Mouse (Mus musculus): ENCODE measurements around the gene Plekhh2. TPM values are rescaled to one million over a fixed set of nuclear protein-coding genes. Genes with fewer than 3 reads are reported as not detected.

The Plekhh2 gene
- polyA plus RNA-seq, 1 experiment from 2014 or later, result 3.4 TPM

DNA sequence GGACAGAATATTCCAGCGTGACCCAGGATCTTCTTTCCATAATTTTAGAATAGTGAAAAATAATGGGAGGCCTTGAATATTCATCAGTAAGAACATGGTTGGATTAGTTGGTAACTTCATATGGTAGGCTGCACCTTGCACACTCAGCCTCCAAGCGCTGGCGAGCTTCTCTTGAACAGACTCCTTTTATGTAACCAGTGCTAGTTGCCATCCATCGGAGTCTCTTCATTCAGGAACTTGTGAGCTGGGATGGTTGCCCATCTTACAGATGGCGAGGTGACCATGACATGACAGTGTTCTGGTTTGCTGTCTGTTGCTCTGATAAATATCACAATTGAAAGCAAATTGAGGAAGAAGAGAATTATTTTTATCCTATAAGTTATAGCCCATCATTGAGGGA lies 90.1 kb downstream of the Plekhh2 start:
- ATAC-seq (ENCODE audit: low FRiP score, low TSS enrichment), result no peak
- WGBS, result 91% methylated on average over 5 of the region's 5 CpGs
- no peaks in the 10 kb centered on the region for H3K36me3 ChIP-seq (ENCODE audit: control insufficient read depth, insufficient read depth, low read length)
- no peak overlapping the region for H3K4me3 ChIP-seq (replicated peaks; ENCODE audit: low read depth, low read length)
- no peaks in the 10 kb centered on the region for H3K27me3 ChIP-seq (ENCODE audit: control insufficient read depth, insufficient read depth, low read length)
- DNase-seq, result no peak
- no peak overlapping the region for H3K27ac ChIP-seq (replicated peaks; ENCODE audit: low read depth, low read length)
- no peak overlapping the region for H3K4me2 ChIP-seq (ENCODE audit: low read length)
- H3K9me3 ChIP-seq (ENCODE audit: control insufficient read depth, low read length), result no peaks in the 10 kb centered on the region
- H3K4me1 ChIP-seq (ENCODE audit: control insufficient read depth, insufficient read depth, low read length), result 0 out of 2 replicates have a peak, but pooled peaks cover under 1% of the 10 kb centered on the region
- no peak overlapping the region for H3K9ac ChIP-seq (replicated peaks; ENCODE audit: low read length)

- H3K27ac ChIP-seq (replicated peaks; ENCODE audit: low read depth, low read length), result no peak overlapping the region
These were observed 91.5 kb downstream of the Plekhh2 start for GRCm38 (mm10) chr17:84603202-84603627.

GRCm38 (mm10) chr17:84603709-84604420 lies 92.2 kb downstream of the Plekhh2 start:
- Histone ChIP-seq H3K36me3 (ENCODE audit: control insufficient read depth, insufficient read depth, low read length) (no peaks in the 10 kb centered on the region), H3K4me1 (ENCODE audit: control insufficient read depth, insufficient read depth, low read length) (no peaks in the 10 kb centered on the region), H3K9ac (replicated peaks; ENCODE audit: low read length) (no peak overlapping the region), H3K4me2 (ENCODE audit: low read length) (no peak overlapping the region), H3K9me3 (ENCODE audit: control insufficient read depth, low read length) (no peaks in the 10 kb centered on the region), H3K4me3 (replicated peaks; ENCODE audit: low read depth, low read length) (no peak overlapping the region), H3K27me3 (ENCODE audit: control insufficient read depth, insufficient read depth, low read length) (no peaks in the 10 kb centered on the region), H3K27ac (replicated peaks; ENCODE audit: low read depth, low read length) (no peak overlapping the region)
- ATAC-seq (ENCODE audit: low FRiP score, low TSS enrichment) (no peak), DNase-seq (no peak)
- WGBS, result 92% methylated on average over 10 of the region's 10 CpGs

More at GRCm38 (mm10) chr17:84603202-84603627, 91.5 kb downstream of the Plekhh2 start:
- Histone ChIP-seq H3K9me3 (ENCODE audit: control insufficient read depth, low read length) (no peaks in the 10 kb centered on the region), H3K9ac (replicated peaks; ENCODE audit: low read length) (no peak overlapping the region), H3K36me3 (ENCODE audit: control insufficient read depth, insufficient read depth, low read length) (no peaks in the 10 kb centered on the region), H3K27me3 (ENCODE audit: control insufficient read depth, insufficient read depth, low read length) (no peaks in the 10 kb centered on the region), H3K4me2 (ENCODE audit: low read length) (no peak overlapping the region), H3K4me1 (ENCODE audit: control insufficient read depth, insufficient read depth, low read length) (no peaks in the 10 kb centered on the region), H3K4me3 (replicated peaks; ENCODE audit: low read depth, low read length) (no peak overlapping the region)
- 79% methylated on average over 9 of the region's 9 CpGs for WGBS
- DNase-seq (no peak), ATAC-seq (ENCODE audit: low FRiP score, low TSS enrichment) (no peak)

DNA sequence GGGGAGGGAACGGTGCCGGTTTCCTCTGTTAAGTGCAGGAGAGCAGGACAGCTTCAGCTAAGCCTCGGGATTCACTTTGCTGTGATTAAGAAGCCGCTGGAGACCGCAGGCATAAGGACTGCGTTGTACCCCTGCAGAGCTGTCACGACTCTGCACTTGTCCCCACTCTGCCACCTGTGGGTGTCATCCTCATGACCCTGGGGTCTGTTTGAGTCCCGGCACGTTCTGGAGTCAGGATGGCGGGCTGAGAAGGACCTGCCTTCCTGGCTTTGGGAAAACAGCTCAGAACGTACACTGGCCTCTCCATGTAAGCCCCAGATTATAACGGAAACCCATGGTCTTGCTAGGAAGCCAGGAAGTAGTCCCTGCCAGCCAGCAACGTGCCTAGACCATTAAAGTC lies 95.3 kb downstream of the Plekhh2 start:
- Histone ChIP-seq H3K4me3 (replicated peaks; ENCODE audit: low read depth, low read length) (no peak overlapping the region), H3K27me3 (ENCODE audit: control insufficient read depth, insufficient read depth, low read length) (no peaks in the 10 kb centered on the region), H3K27ac (replicated peaks; ENCODE audit: low read depth, low read length) (no peak overlapping the region), H3K4me1 (ENCODE audit: control insufficient read depth, insufficient read depth, low read length) (no peaks in the 10 kb centered on the region), H3K9me3 (ENCODE audit: control insufficient read depth, low read length) (no peaks in the 10 kb centered on the region), H3K4me2 (ENCODE audit: low read length) (no peak overlapping the region), H3K36me3 (ENCODE audit: control insufficient read depth, insufficient read depth, low read length) (no peaks in the 10 kb centered on the region), H3K9ac (replicated peaks; ENCODE audit: low read length) (no peak overlapping the region)
- WGBS, result 55% methylated on average over 13 of the region's 13 CpGs
- ATAC-seq (ENCODE audit: low FRiP score, low TSS enrichment), result no peak
- no peak for DNase-seq

GRCm38 (mm10) chr17:84607617-84608016 lies 95.9 kb downstream of the Plekhh2 start:
- Histone ChIP-seq H3K4me3 (replicated peaks; ENCODE audit: low read depth, low read length) (no peak overlapping the region), H3K27me3 (ENCODE audit: control insufficient read depth, insufficient read depth, low read length) (no peaks in the 10 kb centered on the region), H3K4me1 (ENCODE audit: control insufficient read depth, insufficient read depth, low read length) (no peaks in the 10 kb centered on the region), H3K4me2 (ENCODE audit: low read length) (no peak overlapping the region), H3K9ac (replicated peaks; ENCODE audit: low read length) (no peak overlapping the region), H3K36me3 (ENCODE audit: control insufficient read depth, insufficient read depth, low read length) (no peaks in the 10 kb centered on the region), H3K9me3 (ENCODE audit: control insufficient read depth, low read length) (no peaks in the 10 kb centered on the region), H3K27ac (replicated peaks; ENCODE audit: low read depth, low read length) (no peak overlapping the region)
- no peak for ATAC-seq (ENCODE audit: low FRiP score, low TSS enrichment)
- 68% methylated on average over 5 of the region's 5 CpGs for WGBS
- DNase-seq, result no peak

DNA sequence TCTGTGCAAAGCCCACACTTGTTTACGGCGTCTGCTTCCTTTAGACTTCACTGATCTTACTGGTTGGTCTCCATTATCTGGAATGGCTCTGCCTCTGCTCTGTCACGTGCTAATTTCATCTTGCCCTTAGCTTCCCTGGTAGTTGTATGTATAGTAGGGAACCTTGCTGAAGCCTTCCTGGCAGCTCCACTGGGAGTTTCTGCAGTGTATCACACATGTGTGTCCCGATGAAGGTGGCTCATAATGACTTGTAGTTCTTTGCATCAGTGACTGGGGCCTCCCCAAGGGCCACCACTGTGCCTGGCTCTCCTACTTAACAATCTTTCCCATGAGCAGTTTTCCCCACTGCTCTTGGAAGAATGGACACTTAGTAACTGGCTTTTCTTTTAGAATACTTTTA lies 96.9 kb downstream of the Plekhh2 start:
- ATAC-seq (ENCODE audit: low FRiP score, low TSS enrichment) (no peak), DNase-seq (no peak)
- Histone ChIP-seq H3K27ac (replicated peaks; ENCODE audit: low read depth, low read length) (no peak overlapping the region), H3K9me3 (ENCODE audit: control insufficient read depth, low read length) (no peaks in the 10 kb centered on the region), H3K36me3 (ENCODE audit: control insufficient read depth, insufficient read depth, low read length) (no peaks in the 10 kb centered on the region), H3K9ac (replicated peaks; ENCODE audit: low read length) (no peak overlapping the region), H3K4me2 (ENCODE audit: low read length) (no peak overlapping the region), H3K27me3 (ENCODE audit: control insufficient read depth, insufficient read depth, low read length) (no peaks in the 10 kb centered on the region), H3K4me3 (replicated peaks; ENCODE audit: low read depth, low read length) (no peak overlapping the region), H3K4me1 (ENCODE audit: control insufficient read depth, insufficient read depth, low read length) (no peaks in the 10 kb centered on the region)
- 81% methylated on average over 4 of the region's 4 CpGs for WGBS

- ATAC-seq (ENCODE audit: low FRiP score, low TSS enrichment), result no peak
- no peaks in the 10 kb centered on the region for H3K36me3 ChIP-seq (ENCODE audit: control insufficient read depth, insufficient read depth, low read length)
- H3K27me3 ChIP-seq (ENCODE audit: control insufficient read depth, insufficient read depth, low read length), result no peaks in the 10 kb centered on the region
- 88% methylated on average over 9 of the region's 9 CpGs for WGBS
- no peaks in the 10 kb centered on the region for H3K9me3 ChIP-seq (ENCODE audit: control insufficient read depth, low read length)
- no peak overlapping the region for H3K4me2 ChIP-seq (ENCODE audit: low read length)
- no peak overlapping the region for H3K9ac ChIP-seq (replicated peaks; ENCODE audit: low read length)
- no peak overlapping the region for H3K4me3 ChIP-seq (replicated peaks; ENCODE audit: low read depth, low read length)
- DNase-seq, result no peak
- no peak overlapping the region for H3K27ac ChIP-seq (replicated peaks; ENCODE audit: low read depth, low read length)
- no peaks in the 10 kb centered on the region for H3K4me1 ChIP-seq (ENCODE audit: control insufficient read depth, insufficient read depth, low read length)
These were observed 99.8 kb downstream of the Plekhh2 start for GRCm38 (mm10) chr17:84611500-84611899.

DNA sequence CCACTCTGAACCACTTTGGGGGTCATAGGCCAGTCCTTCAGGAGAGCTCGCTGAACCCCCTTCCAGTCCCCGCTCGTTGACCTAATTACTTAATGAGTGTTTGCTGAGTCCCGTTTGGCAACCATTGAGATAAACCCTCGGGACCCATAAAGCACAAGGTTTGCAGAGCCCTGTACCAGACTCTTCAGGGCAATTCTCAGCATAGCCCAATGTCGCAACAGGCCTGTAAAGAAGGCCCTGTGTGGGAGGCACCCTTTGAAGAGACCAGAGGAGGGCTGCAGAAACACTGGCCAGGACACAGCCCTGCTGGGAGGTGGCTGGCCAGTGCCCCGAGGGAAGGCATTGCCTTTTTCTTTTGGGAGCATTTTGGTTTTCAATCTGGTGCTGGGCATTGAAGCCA lies 100.3 kb downstream of the Plekhh2 start:
- WGBS, result 87% methylated on average over 7 of the region's 7 CpGs
- Histone ChIP-seq H3K27me3 (ENCODE audit: control insufficient read depth, insufficient read depth, low read length) (no peaks in the 10 kb centered on the region), H3K4me3 (replicated peaks; ENCODE audit: low read depth, low read length) (no peak overlapping the region), H3K9me3 (ENCODE audit: control insufficient read depth, low read length) (no peaks in the 10 kb centered on the region), H3K36me3 (ENCODE audit: control insufficient read depth, insufficient read depth, low read length) (no peaks in the 10 kb centered on the region), H3K9ac (replicated peaks; ENCODE audit: low read length) (no peak overlapping the region), H3K4me2 (ENCODE audit: low read length) (no peak overlapping the region), H3K27ac (replicated peaks; ENCODE audit: low read depth, low read length) (no peak overlapping the region), H3K4me1 (ENCODE audit: control insufficient read depth, insufficient read depth, low read length) (no peaks in the 10 kb centered on the region)
- ATAC-seq (ENCODE audit: low FRiP score, low TSS enrichment), result no peak
- DNase-seq, result no peak

- 85% methylated on average over 11 of the region's 11 CpGs for WGBS
- Histone ChIP-seq H3K27me3 (ENCODE audit: control insufficient read depth, insufficient read depth, low read length) (no peaks in the 10 kb centered on the region), H3K27ac (replicated peaks; ENCODE audit: low read depth, low read length) (no peak overlapping the region), H3K4me1 (ENCODE audit: control insufficient read depth, insufficient read depth, low read length) (no peaks in the 10 kb centered on the region), H3K4me2 (ENCODE audit: low read length) (no peak overlapping the region), H3K9ac (replicated peaks; ENCODE audit: low read length) (no peak overlapping the region), H3K36me3 (ENCODE audit: control insufficient read depth, insufficient read depth, low read length) (no peaks in the 10 kb centered on the region), H3K9me3 (ENCODE audit: control insufficient read depth, low read length) (no peaks in the 10 kb centered on the region), H3K4me3 (replicated peaks; ENCODE audit: low read depth, low read length) (no peak overlapping the region)
- no peak for ATAC-seq (ENCODE audit: low FRiP score, low TSS enrichment)
- DNase-seq, result no peak
These were observed 104.1 kb downstream of the Plekhh2 start for GRCm38 (mm10) chr17:84615811-84616210.
